Mouse (Mus musculus) C2C12 (cell line): ENCODE data around the gene Smoc2.

Experiments
- CTCF ChIP-seq: IDR thresholded peaks from one replicate; pipeline ENCODE4 v1.5.1; 2011; ENCODE audit not compliant: control insufficient read depth, insufficient read depth, insufficient read length
- USF1 ChIP-seq: IDR thresholded peaks from one replicate; pipeline ENCODE4 v1.6.1; 2011; ENCODE audit warnings: low read depth, mild to moderate bottlenecking, control low read depth, moderate library complexity

DNA sequence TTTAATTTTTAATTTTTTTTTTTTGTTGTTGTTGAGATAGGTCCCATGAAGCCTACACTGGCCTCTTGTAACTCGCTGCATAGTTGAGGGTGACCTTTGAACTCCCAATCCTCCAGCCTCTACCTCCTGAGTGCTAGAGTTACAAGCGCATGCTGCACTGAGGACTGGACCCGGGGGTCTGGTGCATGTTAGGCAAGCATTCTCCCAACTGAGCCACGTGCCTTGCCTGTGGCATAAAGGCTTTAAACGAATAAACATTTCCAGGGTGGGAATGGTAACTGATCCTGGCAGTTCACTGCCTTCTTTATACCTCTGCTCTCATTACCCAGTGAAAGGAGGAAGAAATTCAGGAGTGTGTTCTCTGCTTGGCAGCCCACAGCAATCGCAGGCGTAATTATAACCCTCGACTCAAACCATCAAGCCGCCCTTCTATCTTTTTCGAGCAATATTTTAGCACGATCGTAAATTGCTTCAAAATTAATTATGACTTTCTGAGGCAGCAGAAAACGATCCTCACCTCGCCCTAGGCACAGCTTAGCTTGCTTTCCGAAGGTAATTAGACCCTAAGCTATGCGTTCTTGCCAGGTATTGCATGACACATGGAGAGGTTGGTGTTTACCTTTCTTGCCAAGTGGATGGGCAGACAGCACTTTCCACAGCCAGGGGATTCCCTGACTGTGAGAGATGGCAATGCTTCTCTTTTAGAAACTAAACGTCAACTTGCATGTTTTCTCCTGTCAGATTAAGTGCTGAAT is 99.6 kb downstream of the Smoc2 start:
- TF ChIP-seq CTCF (no peak), USF1 (no peak)
